Mouse (Mus musculus) liver, embryonic 11.5 days (tissue): ENCODE results near the gene 1700067P10Rik. TPM values are rescaled to one million over a fixed set of nuclear protein-coding genes. Genes with fewer than 3 reads are reported as not detected.
A peak's percentile ranks its signal among the peaks of the same experiment; 100 is the strongest.

Experiments used
- ATAC-seq: fragments of 200-750 bp; cut with Nextera tagmentation; replicated peaks from 2 replicates; pipeline ENCODE4 v1.8.0; 2017; ENCODE audit warnings: moderate number of reproducible peaks, mild to moderate bottlenecking, moderate TSS enrichment, moderate library complexity; ENCODE audit not compliant: low FRiP score
- DNase-seq: peaks from one replicate; pipeline ENCODE4 v3.0.0-alpha.2; 2017; ENCODE audit warnings: low spot score
- H3K27ac ChIP-seq: fragments of 300-500 bp; sonication (generic); 2 replicates; pipeline ENCODE4 v1.5.1; 2014; ENCODE audit warnings: mild to moderate bottlenecking, low read depth, low read length, control low read depth
- H3K27me3 ChIP-seq: fragments of 300-500 bp; sonication (generic); replicated peaks from 2 replicates; pipeline ENCODE4 v1.6.1; 2014; ENCODE audit warnings: low read length, mixed read lengths; ENCODE audit not compliant: control insufficient read depth, insufficient read depth
- H3K36me3 ChIP-seq: fragments of 300-500 bp; sonication (generic); 2 replicates; pipeline ENCODE4 v1.6.1; 2014; ENCODE audit warnings: mild to moderate bottlenecking, low read length, moderate library complexity, mixed read lengths; ENCODE audit not compliant: control insufficient read depth, insufficient read depth
- H3K4me1 ChIP-seq: fragments of 300-500 bp; sonication (generic); replicated peaks from 2 replicates; pipeline ENCODE4 v1.6.1; 2014; ENCODE audit warnings: low read length, mixed read lengths; ENCODE audit not compliant: control insufficient read depth, insufficient read depth
- H3K4me2 ChIP-seq: fragments of 300-500 bp; sonication (generic); 2 replicates; pipeline ENCODE4 v1.6.1; 2014; ENCODE audit warnings: mild to moderate bottlenecking, control low read depth, moderate library complexity
- H3K4me3 ChIP-seq: fragments of 300-500 bp; sonication (generic); 2 replicates; pipeline ENCODE4 v1.5.1; 2014; ENCODE audit warnings: low read depth, low read length, control low read depth
- H3K9ac ChIP-seq: fragments of 300-500 bp; sonication (generic); 2 replicates; pipeline ENCODE4 v1.6.1; 2014; ENCODE audit warnings: low read depth, low read length, control low read depth
- H3K9me3 ChIP-seq: fragments of 300-500 bp; sonication (generic); 2 replicates; pipeline ENCODE4 v1.6.1; 2016; ENCODE audit warnings: low read length, inconsistent platforms, mixed read lengths; ENCODE audit not compliant: control insufficient read depth
- WGBS: fragments of 180-500 bp; shearing (Covaris S2); extraction: QIAGEN DNeasy Blood & Tissue Kit; methylation state at CpG from one replicate; pipeline ENCODE4 v1.1.7; 2014; 5-methylcytosine and 5-hydroxymethylcytosine counted together
- polyA plus RNA-seq: library from polyadenylated mRNA; unstranded; fragments of >200 nt; fragmentation: Nextera tagmentation; extraction: Ambion mirVana; gene quantifications from 2 replicates; pipeline ENCODE4 v1.2.1, GENCODE M21; 2014

1700067P10Rik gene
- not detected in 2 replicates for polyA plus RNA-seq

GRCm38 (mm10) chr17:48089019-48089418 lies at the start of gene 1700067P10Rik:
Gene 1700067P10Rik (plus strand): TSS chr17:48089319.
- Histone ChIP-seq H3K27ac (no peak within 1 kb of the TSS), H3K9ac (no peak within 1 kb of the TSS), H3K36me3 (no peaks in the 10 kb centered on the region), H3K4me2 (no peak within 1 kb of the TSS), H3K9me3 (peaks cover 4% of the 10 kb centered on the region; the same call in 1 of the 2 replicates), H3K4me3 (no peak within 1 kb of the TSS), H3K27me3 (peaks cover 6% of the 10 kb centered on the region), H3K4me1 (no peaks in the 10 kb centered on the region)
- no peak for ATAC-seq
- no peak for DNase-seq

- ATAC-seq (peak; percentile 56), DNase-seq (peak; percentile 74)
- H3K4me3 ChIP-seq = peak overlapping the region; percentile 30
- 10% methylated on average over 29 of the region's 29 CpGs for WGBS
- peaks cover 28% of the 10 kb centered on the region for H3K4me1 ChIP-seq
- peak overlapping the region; percentile 63; the same call in 1 of the 2 replicates for H3K27ac ChIP-seq
- peak overlapping the region; percentile 62 for H3K4me2 ChIP-seq
- peak overlapping the region; percentile 51; the same call in 1 of the 2 replicates for H3K9ac ChIP-seq
- no peaks in the 10 kb centered on the region for H3K36me3 ChIP-seq
- no peaks in the 10 kb centered on the region for H3K9me3 ChIP-seq
- no peaks in the 10 kb centered on the region for H3K27me3 ChIP-seq
Observed at GRCm38 (mm10) chr17:48041351-48042287, 47.5 kb upstream of the 1700067P10Rik start.

- 62% methylated on average over 5 of the region's 5 CpGs for WGBS
- ATAC-seq (no peak), DNase-seq (no peak)
- H3K4me1 ChIP-seq = peaks cover 24% of the 10 kb centered on the region
- no peak overlapping the region for H3K4me3 ChIP-seq
- H3K9ac ChIP-seq = no peak overlapping the region
- no peaks in the 10 kb centered on the region for H3K27me3 ChIP-seq
- H3K4me2 ChIP-seq = no peak overlapping the region
- no peak overlapping the region for H3K27ac ChIP-seq
- no peaks in the 10 kb centered on the region for H3K9me3 ChIP-seq
- no peaks in the 10 kb centered on the region for H3K36me3 ChIP-seq
Observed at GRCm38 (mm10) chr17:48043154-48043880, 45.8 kb upstream of the 1700067P10Rik start.

GRCm38 (mm10) chr17:48045631-48046030 lies 43.5 kb upstream of the 1700067P10Rik start:
- H3K27me3 ChIP-seq = peaks cover 3% of the 10 kb centered on the region; the same call in 1 of the 2 replicates
- peaks cover 12% of the 10 kb centered on the region for H3K4me1 ChIP-seq
- H3K27ac ChIP-seq = no peak overlapping the region
- no peak overlapping the region for H3K4me2 ChIP-seq
- no peak for ATAC-seq
- H3K36me3 ChIP-seq = no peaks in the 10 kb centered on the region
- H3K9me3 ChIP-seq = no peaks in the 10 kb centered on the region
- no peak overlapping the region for H3K9ac ChIP-seq
- 27% methylated on average over 4 of the region's 4 CpGs for WGBS
- no peak overlapping the region for H3K4me3 ChIP-seq
- peak; percentile 79 for DNase-seq

GRCm38 (mm10) chr17:48051638-48052337 lies 37.3 kb upstream of the 1700067P10Rik start:
- no peak for DNase-seq
- H3K27ac ChIP-seq = 0 out of 2 replicates have a peak overlapping the region, but pooled peaks have one; percentile 6

GRCm38 (mm10) chr17:48052338-48053067 lies 36.6 kb upstream of the 1700067P10Rik start:
- ATAC-seq (no peak), DNase-seq (no peak)
- Histone ChIP-seq H3K27me3 (peaks cover 23% of the 10 kb centered on the region), H3K36me3 (no peaks in the 10 kb centered on the region), H3K9ac (no peak overlapping the region), H3K9me3 (no peaks in the 10 kb centered on the region), H3K4me3 (no peak overlapping the region), H3K27ac (no peak overlapping the region), H3K4me2 (no peak overlapping the region), H3K4me1 (peaks cover 3% of the 10 kb centered on the region; the same call in 1 of the 2 replicates)
- WGBS = 74% methylated on average over 10 of the region's 10 CpGs

More at GRCm38 (mm10) chr17:48051638-48052337, 37.3 kb upstream of the 1700067P10Rik start:
- 47% methylated on average over 5 of the region's 5 CpGs for WGBS
- H3K9ac ChIP-seq = no peak overlapping the region
- no peak overlapping the region for H3K4me3 ChIP-seq
- H3K4me2 ChIP-seq = no peak overlapping the region
- no peak for ATAC-seq
- H3K36me3 ChIP-seq = no peaks in the 10 kb centered on the region
- H3K4me1 ChIP-seq = 0 out of 2 replicates have a peak, but pooled peaks cover 3% of the 10 kb centered on the region
- no peaks in the 10 kb centered on the region for H3K9me3 ChIP-seq
- peaks cover 16% of the 10 kb centered on the region for H3K27me3 ChIP-seq

- peaks cover 33% of the 10 kb centered on the region for H3K27me3 ChIP-seq
- no peak for ATAC-seq
- 83% methylated on average over 2 of the region's 2 CpGs for WGBS
Observed at GRCm38 (mm10) chr17:48053646-48054045, 35.5 kb upstream of the 1700067P10Rik start.

More at GRCm38 (mm10) chr17:48053646-48054045, 35.5 kb upstream of the 1700067P10Rik start:
- Histone ChIP-seq H3K4me3 (no peak overlapping the region), H3K27ac (no peak overlapping the region), H3K36me3 (no peaks in the 10 kb centered on the region), H3K9ac (no peak overlapping the region), H3K9me3 (no peaks in the 10 kb centered on the region), H3K4me2 (no peak overlapping the region), H3K4me1 (peaks cover 3% of the 10 kb centered on the region; the same call in 1 of the 2 replicates)
- DNase-seq = no peak
